Mouse (Mus musculus): Measurements from ENCODE around the gene Olfr680-ps1.

DNA sequence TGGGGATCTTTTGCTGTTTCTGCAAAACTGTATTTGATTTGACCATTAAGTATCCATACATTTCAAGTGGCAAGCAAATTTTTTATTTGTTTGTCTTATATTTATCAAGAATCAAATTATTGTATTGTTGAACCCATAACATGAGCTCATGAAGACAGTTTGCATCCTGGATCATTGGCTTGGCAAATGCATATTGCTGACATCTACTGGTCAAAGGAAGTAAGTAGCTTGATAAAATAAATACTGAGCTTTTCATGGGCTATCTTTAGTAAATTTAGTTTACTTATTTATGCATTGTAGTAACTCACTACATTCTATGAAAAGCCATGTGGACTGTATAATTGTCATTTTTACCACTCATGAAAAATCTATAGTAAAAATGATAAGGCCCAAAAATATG, 33.7 kb downstream of the Olfr680-ps1 start:
- TF ChIP-seq POLR2A (IDR thresholded peaks at IDR 0.05; ENCODE audit: insufficient read depth, low read depth, low read length) (no peak), CTCF (IDR thresholded peaks at IDR 0.05; ENCODE audit: insufficient read depth, low read depth, low read length) (no peak)
